Mouse (Mus musculus): ENCODE measurements around the gene Usp40.

The Usp40 gene

GRCm38 (mm10) chr1:87941765-87942164, 66.6 kb downstream of the Usp40 start:
- DNase-seq: no peak

GRCm38 (mm10) chr1:87936516-87936915, 71.8 kb downstream of the Usp40 start:
- no peak for DNase-seq

GRCm38 (mm10) chr1:87936075-87936474, 72.3 kb downstream of the Usp40 start:
- DNase-seq: no peak

- no peak for DNase-seq
Measured at GRCm38 (mm10) chr1:87935546-87935945, 72.8 kb downstream of the Usp40 start.

GRCm38 (mm10) chr1:87935095-87935494, 73.3 kb downstream of the Usp40 start:
- peak; percentile 38 to 44 for DNase-seq

GRCm38 (mm10) chr1:87933051-87933450, 75.3 kb downstream of the Usp40 start:
- DNase-seq: peak; percentile 27 to 29

- DNase-seq: no peak
Measured at GRCm38 (mm10) chr1:87929730-87930129, 78.6 kb downstream of the Usp40 start.

- DNase-seq: no peak
Measured at GRCm38 (mm10) chr1:87924888-87925287, 83.5 kb downstream of the Usp40 start.

- DNase-seq: peak; percentile 44 to 55
Measured at GRCm38 (mm10) chr1:87922666-87923065, 85.7 kb downstream of the Usp40 start.

GRCm38 (mm10) chr1:87920056-87920614, 88.2 kb downstream of the Usp40 start:
- DNase-seq: no peak

- DNase-seq: no peak
Measured at GRCm38 (mm10) chr1:87918061-87918460, 90.3 kb downstream of the Usp40 start.

GRCm38 (mm10) chr1:87917361-87917760, 91.0 kb downstream of the Usp40 start:
- DNase-seq: no peak

- DNase-seq: no peak
Measured at GRCm38 (mm10) chr1:87913356-87913755, 95.0 kb downstream of the Usp40 start.

- no peak for DNase-seq
Measured at GRCm38 (mm10) chr1:87910428-87910827, 97.9 kb downstream of the Usp40 start.

- no peak for DNase-seq
Measured at GRCm38 (mm10) chr1:87909565-87909964, 98.8 kb downstream of the Usp40 start.

GRCm38 (mm10) chr1:87908736-87909135, 99.6 kb downstream of the Usp40 start:
- DNase-seq: no peak

GRCm38 (mm10) chr1:87908006-87908405, 100.3 kb downstream of the Usp40 start:
- no peak for DNase-seq

- DNase-seq: no peak
Measured at GRCm38 (mm10) chr1:87906361-87906956, 101.9 kb downstream of the Usp40 start.

GRCm38 (mm10) chr1:87902186-87902585, 106.2 kb downstream of the Usp40 start:
- no peak for DNase-seq

- DNase-seq: no peak
Measured at GRCm38 (mm10) chr1:87900979-87901378, 107.4 kb downstream of the Usp40 start.

GRCm38 (mm10) chr1:87899701-87900100, 108.7 kb downstream of the Usp40 start:
- DNase-seq: no peak

- no peak for DNase-seq
Measured at GRCm38 (mm10) chr1:87896921-87897320, 111.4 kb downstream of the Usp40 start.
